Mouse (Mus musculus): Measurements from ENCODE around the gene Arid1a. TPM values are rescaled to one million over a fixed set of nuclear protein-coding genes. Genes with fewer than 3 reads are reported as not detected.

The Arid1a gene
- polyA plus RNA-seq (2015; fragmentation: Nextera tagmentation; extraction: Ambion mirVana), result 24.2 and 25.2 TPM in 2 replicates

DNA sequence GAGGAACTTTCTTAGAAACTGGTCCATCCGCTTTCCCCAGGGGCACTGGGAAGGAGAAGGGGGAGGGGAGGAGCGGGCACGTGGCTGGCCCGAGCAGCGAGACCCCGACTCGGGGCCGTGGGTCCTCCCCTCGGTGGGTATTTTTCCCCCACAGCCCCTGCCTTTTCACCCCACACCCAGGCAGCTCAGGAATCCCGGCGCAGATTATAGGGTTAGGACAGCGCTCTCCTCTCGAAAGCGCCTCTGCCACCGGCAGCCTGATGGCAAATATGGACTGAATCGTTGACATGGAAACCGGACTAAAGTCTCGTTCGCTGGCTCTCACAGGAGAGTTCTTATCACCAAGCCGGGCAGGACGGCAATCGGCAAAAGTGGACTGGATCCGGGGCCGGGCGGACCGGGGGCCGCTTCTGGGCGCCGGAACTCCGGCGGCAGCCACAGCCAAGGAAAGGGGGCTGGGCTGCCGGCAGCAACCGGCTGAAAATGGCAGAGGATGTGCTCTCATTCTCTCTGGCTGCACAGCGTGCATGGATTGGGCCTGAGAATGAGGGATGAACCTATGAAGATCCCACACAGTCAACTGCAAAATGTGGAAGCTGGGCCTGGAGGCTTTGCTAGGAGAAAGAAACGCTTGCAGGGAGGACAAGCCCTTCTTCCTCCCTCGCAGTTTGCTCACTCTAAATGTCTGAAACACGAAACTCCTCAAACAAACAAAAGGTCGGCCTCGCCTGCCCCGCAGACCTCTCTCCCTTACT, at the start of gene Arid1a:
TSS of gene Arid1a (minus strand) at position 256 of the 755 bp plus-strand sequence.
- Histone ChIP-seq H3K4me1 (ENCODE audit: control insufficient read depth, insufficient read depth, low read depth, low read length) (peaks cover 18% of the 10 kb centered on the region), H3K27ac (ENCODE audit: low read depth, low read length) (peak within 1 kb of the TSS; percentile 99), H3K4me2 (ENCODE audit: low read length) (peak within 1 kb of the TSS; percentile 99), H3K9ac (ENCODE audit: low read depth, low read length) (peak within 1 kb of the TSS; percentile 69), H3K9me3 (ENCODE audit: control insufficient read depth, low read length) (no peaks in the 10 kb centered on the region), H3K4me3 (ENCODE audit: low read length) (peak within 1 kb of the TSS; percentile 61), H3K27me3 (replicated peaks; ENCODE audit: control insufficient read depth, insufficient read depth, low read length) (no peaks in the 10 kb centered on the region), H3K36me3 (ENCODE audit: control insufficient read depth, insufficient read depth, low read length) (no peaks in the 10 kb centered on the region)
- WGBS, result under 1% methylated on average over 40 of the region's 40 CpGs
- ATAC-seq, result peak; percentile 65

DNA sequence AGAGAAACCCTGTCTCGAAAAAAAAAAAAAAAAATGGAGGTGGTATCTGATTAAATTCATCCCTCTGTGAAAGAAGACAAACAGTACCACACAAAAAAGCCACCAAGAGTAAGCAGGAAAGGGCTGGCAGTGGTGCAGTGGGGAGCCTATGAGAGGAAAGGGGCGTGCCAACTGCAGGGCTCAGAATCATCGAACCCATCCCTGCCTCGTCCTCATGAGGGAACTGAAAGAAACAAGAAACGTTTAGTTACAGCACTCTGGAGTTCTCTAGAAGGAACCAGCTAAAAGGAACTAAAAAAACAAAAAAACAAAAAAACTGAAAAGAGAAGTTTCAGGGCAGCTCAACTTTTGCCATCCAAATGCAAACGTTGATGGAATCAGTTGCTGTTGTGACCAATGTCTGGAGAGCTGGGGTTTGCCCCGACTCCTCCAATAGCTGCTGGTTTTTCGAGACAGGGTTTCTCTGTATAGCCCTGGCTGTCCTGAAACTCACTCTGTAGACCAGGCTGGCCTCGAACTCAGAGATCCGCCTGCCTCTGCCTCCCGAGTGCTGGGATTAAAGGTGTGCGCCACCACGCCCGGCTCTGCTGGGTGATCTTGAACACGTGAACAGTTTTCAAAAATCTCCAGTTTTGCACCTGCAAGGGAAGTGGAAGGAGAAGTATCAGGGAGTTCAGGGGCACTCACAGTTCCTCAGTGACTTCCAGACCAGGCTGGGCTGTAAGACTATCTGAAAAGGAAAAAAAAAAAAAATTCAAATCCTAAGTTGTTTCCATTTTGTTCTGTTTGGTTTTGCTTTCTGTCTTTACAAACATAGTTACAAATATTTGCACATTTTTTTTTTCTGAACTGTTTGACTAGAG, 48.1 kb upstream of the Arid1a start:
- Histone ChIP-seq H3K9ac (ENCODE audit: low read depth, low read length) (no peak overlapping the region), H3K4me2 (ENCODE audit: low read length) (no peak overlapping the region), H3K9me3 (ENCODE audit: control insufficient read depth, low read length) (no peaks in the 10 kb centered on the region), H3K4me1 (ENCODE audit: control insufficient read depth, insufficient read depth, low read depth, low read length) (no peaks in the 10 kb centered on the region), H3K36me3 (ENCODE audit: control insufficient read depth, insufficient read depth, low read length) (no peaks in the 10 kb centered on the region), H3K27ac (ENCODE audit: low read depth, low read length) (no peak overlapping the region), H3K4me3 (ENCODE audit: low read length) (no peak overlapping the region), H3K27me3 (replicated peaks; ENCODE audit: control insufficient read depth, insufficient read depth, low read length) (no peaks in the 10 kb centered on the region)
- WGBS, result 79% methylated on average over 15 of the region's 15 CpGs
- no peak for ATAC-seq

DNA sequence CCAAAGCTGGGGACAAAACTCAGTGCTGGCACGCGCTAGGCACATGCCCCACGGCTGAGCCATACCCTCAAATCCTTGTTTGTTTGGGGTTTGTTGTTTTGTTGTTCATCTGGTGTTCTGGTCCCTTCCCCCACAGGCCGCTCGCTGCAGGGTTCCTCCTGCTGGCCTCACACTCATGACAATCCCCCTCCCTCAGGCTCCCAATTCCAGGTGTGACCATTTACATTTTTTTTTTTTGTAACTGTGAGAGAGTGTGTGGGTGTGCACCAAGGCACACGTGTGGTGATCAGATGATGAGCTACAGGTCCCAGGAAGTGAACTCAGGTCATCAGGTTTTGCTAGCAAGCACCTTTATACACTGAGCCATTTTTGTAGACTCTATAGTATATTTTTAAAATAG, 44.0 kb upstream of the Arid1a start:
- H3K27ac ChIP-seq (ENCODE audit: low read depth, low read length), result no peak overlapping the region
- H3K27me3 ChIP-seq (replicated peaks; ENCODE audit: control insufficient read depth, insufficient read depth, low read length), result no peaks in the 10 kb centered on the region
- H3K36me3 ChIP-seq (ENCODE audit: control insufficient read depth, insufficient read depth, low read length), result no peaks in the 10 kb centered on the region
- no peak for ATAC-seq
- WGBS, result 27% methylated on average over 6 of the region's 6 CpGs
- H3K9me3 ChIP-seq (ENCODE audit: control insufficient read depth, low read length), result no peaks in the 10 kb centered on the region
- H3K4me1 ChIP-seq (ENCODE audit: control insufficient read depth, insufficient read depth, low read depth, low read length), result no peaks in the 10 kb centered on the region
- no peak overlapping the region for H3K9ac ChIP-seq (ENCODE audit: low read depth, low read length)
- H3K4me3 ChIP-seq (ENCODE audit: low read length), result no peak overlapping the region
- no peak overlapping the region for H3K4me2 ChIP-seq (ENCODE audit: low read length)

GRCm38 (mm10) chr4:133793269-133793668, 36.7 kb upstream of the Arid1a start:
- 96% methylated on average over 3 of the region's 3 CpGs for WGBS
- no peak for ATAC-seq
- Histone ChIP-seq H3K27me3 (replicated peaks; ENCODE audit: control insufficient read depth, insufficient read depth, low read length) (no peaks in the 10 kb centered on the region), H3K36me3 (ENCODE audit: control insufficient read depth, insufficient read depth, low read length) (no peaks in the 10 kb centered on the region), H3K4me1 (ENCODE audit: control insufficient read depth, insufficient read depth, low read depth, low read length) (no peaks in the 10 kb centered on the region), H3K27ac (ENCODE audit: low read depth, low read length) (no peak overlapping the region), H3K4me2 (ENCODE audit: low read length) (no peak overlapping the region), H3K4me3 (ENCODE audit: low read length) (no peak overlapping the region), H3K9me3 (ENCODE audit: control insufficient read depth, low read length) (no peaks in the 10 kb centered on the region), H3K9ac (ENCODE audit: low read depth, low read length) (no peak overlapping the region)

DNA sequence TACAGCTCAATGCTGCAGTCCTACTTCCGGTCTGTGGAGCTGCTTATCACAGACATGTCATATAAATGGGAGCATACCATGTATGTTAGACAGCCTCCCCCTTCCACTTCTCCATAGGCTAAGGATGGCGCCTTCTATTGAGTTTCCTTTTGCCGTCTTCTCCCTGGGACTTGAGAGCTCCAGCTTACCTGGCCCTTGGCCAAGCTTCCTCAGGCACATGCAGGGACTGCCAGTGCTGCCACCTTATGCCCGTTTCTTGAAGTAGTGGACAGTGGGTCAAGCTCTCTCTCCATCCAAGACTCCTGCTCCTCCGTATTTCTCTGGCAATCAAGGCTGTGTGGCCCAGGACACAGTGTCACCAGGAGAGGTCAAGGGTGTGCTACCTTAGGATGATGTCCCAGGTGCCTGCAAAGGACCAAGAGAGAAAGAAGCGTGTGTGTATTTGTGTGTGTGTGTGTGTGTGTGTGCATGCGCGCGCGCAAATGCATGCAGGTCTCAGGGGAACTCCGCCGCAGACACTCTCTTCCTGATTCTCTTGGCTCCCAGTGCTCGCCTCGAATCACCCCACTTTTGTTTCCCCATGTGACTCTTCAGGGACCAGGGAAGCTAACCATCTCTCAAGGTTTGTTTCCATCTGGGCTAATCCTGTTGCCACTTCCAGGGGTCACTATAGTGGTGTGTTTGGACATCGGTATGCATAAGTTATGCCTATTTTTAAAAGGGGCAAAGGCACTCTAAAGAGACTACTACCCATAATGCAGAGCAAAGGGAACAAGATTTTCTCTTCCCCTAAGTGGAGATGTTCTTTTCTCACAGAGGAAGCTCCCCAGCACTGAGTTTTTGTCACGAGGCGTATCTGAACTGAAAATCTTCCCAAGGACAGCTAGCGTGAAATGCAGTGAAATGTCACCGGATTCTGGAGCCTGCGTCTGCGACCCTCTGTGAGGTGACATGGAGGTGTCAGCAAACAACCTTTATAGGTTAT, 18.3 kb upstream of the Arid1a start:
- 79% methylated on average over 18 of the region's 21 CpGs for WGBS
- 0 out of 2 replicates have a peak, but pooled peaks have one; percentile 37 for ATAC-seq
- Histone ChIP-seq H3K9ac (ENCODE audit: low read depth, low read length) (no peak overlapping the region), H3K36me3 (ENCODE audit: control insufficient read depth, insufficient read depth, low read length) (no peaks in the 10 kb centered on the region), H3K27me3 (replicated peaks; ENCODE audit: control insufficient read depth, insufficient read depth, low read length) (no peaks in the 10 kb centered on the region), H3K4me3 (ENCODE audit: low read length) (no peak overlapping the region), H3K4me2 (ENCODE audit: low read length) (no peak overlapping the region), H3K9me3 (ENCODE audit: control insufficient read depth, low read length) (no peaks in the 10 kb centered on the region), H3K4me1 (ENCODE audit: control insufficient read depth, insufficient read depth, low read depth, low read length) (no peaks in the 10 kb centered on the region), H3K27ac (ENCODE audit: low read depth, low read length) (no peak overlapping the region)

DNA sequence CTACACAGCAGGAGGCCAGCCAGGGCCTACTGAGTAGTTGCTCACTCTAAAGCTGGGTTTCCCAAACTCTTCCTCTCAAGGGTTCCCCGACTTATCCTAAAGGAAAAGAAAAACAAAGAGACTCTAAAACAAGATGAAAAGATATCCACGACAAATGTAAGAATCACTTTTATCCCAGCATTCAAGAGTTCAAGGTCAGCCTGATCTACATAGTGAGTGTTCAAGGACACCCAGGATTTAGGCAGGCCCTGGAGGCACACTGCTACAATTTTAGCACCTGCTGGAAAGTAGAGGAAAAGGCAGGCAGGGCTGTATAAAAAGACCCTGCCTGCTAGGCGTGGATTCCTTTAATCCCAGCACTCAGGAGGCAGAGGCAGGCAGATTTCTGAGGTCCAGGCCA, 12.6 kb upstream of the Arid1a start:
- 75% methylated on average over 3 of the region's 3 CpGs for WGBS
- H3K36me3 ChIP-seq (ENCODE audit: control insufficient read depth, insufficient read depth, low read length), result no peaks in the 10 kb centered on the region
- H3K27ac ChIP-seq (ENCODE audit: low read depth, low read length), result no peak overlapping the region
- H3K4me2 ChIP-seq (ENCODE audit: low read length), result no peak overlapping the region
- no peak overlapping the region for H3K9ac ChIP-seq (ENCODE audit: low read depth, low read length)
- H3K9me3 ChIP-seq (ENCODE audit: control insufficient read depth, low read length), result no peaks in the 10 kb centered on the region
- no peak for ATAC-seq
- no peaks in the 10 kb centered on the region for H3K4me1 ChIP-seq (ENCODE audit: control insufficient read depth, insufficient read depth, low read depth, low read length)
- no peaks in the 10 kb centered on the region for H3K27me3 ChIP-seq (replicated peaks; ENCODE audit: control insufficient read depth, insufficient read depth, low read length)
- H3K4me3 ChIP-seq (ENCODE audit: low read length), result no peak overlapping the region

- no peaks in the 10 kb centered on the region for H3K27me3 ChIP-seq (replicated peaks; ENCODE audit: control insufficient read depth, insufficient read depth, low read length)
- no peaks in the 10 kb centered on the region for H3K4me1 ChIP-seq (ENCODE audit: control insufficient read depth, insufficient read depth, low read depth, low read length)
- no peak overlapping the region for H3K9ac ChIP-seq (ENCODE audit: low read depth, low read length)
- ATAC-seq, result no peak
- no peak overlapping the region for H3K4me3 ChIP-seq (ENCODE audit: low read length)
- H3K4me2 ChIP-seq (ENCODE audit: low read length), result no peak overlapping the region
- H3K27ac ChIP-seq (ENCODE audit: low read depth, low read length), result no peak overlapping the region
- no peaks in the 10 kb centered on the region for H3K9me3 ChIP-seq (ENCODE audit: control insufficient read depth, low read length)
- WGBS, result 64% methylated on average over 6 of the region's 6 CpGs
- H3K36me3 ChIP-seq (ENCODE audit: control insufficient read depth, insufficient read depth, low read length), result no peaks in the 10 kb centered on the region
These were observed 6.5 kb upstream of the Arid1a start for GRCm38 (mm10) chr4:133763112-133763511.

DNA sequence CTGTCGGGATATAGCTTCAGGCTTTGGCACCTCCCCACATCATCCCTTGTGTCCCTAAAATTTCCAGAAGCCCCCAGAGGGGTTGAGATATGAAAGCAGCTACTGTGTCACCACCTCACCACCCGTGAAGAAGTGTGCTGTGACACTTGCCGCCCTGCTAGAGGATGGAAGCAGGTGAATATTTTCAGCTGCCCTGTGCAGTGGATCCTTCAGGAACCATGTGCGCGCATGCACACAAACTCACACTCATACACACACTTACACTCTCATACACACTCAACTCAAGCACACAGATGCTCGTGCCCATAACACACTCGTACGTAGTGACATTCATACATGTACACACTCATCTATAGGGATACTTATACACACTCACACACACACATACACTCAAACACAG, 3.1 kb upstream of the Arid1a start:
- Histone ChIP-seq H3K4me1 (ENCODE audit: control insufficient read depth, insufficient read depth, low read depth, low read length) (peaks cover 15% of the 10 kb centered on the region), H3K27ac (ENCODE audit: low read depth, low read length) (no peak overlapping the region), H3K27me3 (replicated peaks; ENCODE audit: control insufficient read depth, insufficient read depth, low read length) (no peaks in the 10 kb centered on the region), H3K9me3 (ENCODE audit: control insufficient read depth, low read length) (no peaks in the 10 kb centered on the region), H3K4me2 (ENCODE audit: low read length) (no peak overlapping the region), H3K9ac (ENCODE audit: low read depth, low read length) (no peak overlapping the region), H3K36me3 (ENCODE audit: control insufficient read depth, insufficient read depth, low read length) (no peaks in the 10 kb centered on the region), H3K4me3 (ENCODE audit: low read length) (no peak overlapping the region)
- 85% methylated on average over 8 of the region's 8 CpGs for WGBS
- no peak for ATAC-seq
